In genomic region chr1:87573800-87574215, GRCm38 (mm10) we compare ENCODE assay signal across 10 mouse cellular contexts. TPM values are rescaled to one million over a fixed set of nuclear protein-coding genes. Genes with fewer than 3 reads are reported as not detected.
DNase-seq lines count a peak whose midpoint lies in the region; ATAC-seq lines count a peak whose summit lies in the region.
"Had no signal": no experiment of that assay in that cellular context is flagged by ENCODE, and none has a peak within 500 bp of the region (broad histone marks: within the 10 kb centered on the region; RNA-seq: fewer than 3 reads in every experiment).

Gene Ngef (minus strand): TSS chr1:87573870.

- peak within 1 kb of the TSS; percentile 51 for H3K27ac ChIP-seq in intestine, embryonic 14.5 days (ENCODE audit: low read depth)
- 0 out of 2 replicates have a peak within 1 kb of the TSS, but pooled peaks have one; percentile 50 for H3K27ac ChIP-seq in midbrain, embryonic 15.5 days

- H3K4me2 ChIP-seq in intestine, embryonic 14.5 days (ENCODE audit: low read length): peak within 1 kb of the TSS; percentile 35
- no peak within 1 kb of the TSS for H3K4me2 ChIP-seq in midbrain, embryonic 15.5 days
- H3K4me2 ChIP-seq: limb, embryonic 13.5 days had no signal

- ATAC-seq in intestine, embryonic 14.5 days (replicated peaks; ENCODE audit: low FRiP score, low TSS enrichment, low read depth): peak; percentile 92
- ATAC-seq in midbrain, embryonic 15.5 days (replicated peaks): peak; percentile 41; the same call in 1 of the 2 replicates

- 0 out of 2 replicates have a peak within 1 kb of the TSS, but pooled peaks have one; percentile 8 for H3K9ac ChIP-seq in intestine, embryonic 14.5 days (ENCODE audit: low read length)
- no peak within 1 kb of the TSS for H3K9ac ChIP-seq in midbrain, embryonic 15.5 days
- H3K9ac ChIP-seq: limb, embryonic 13.5 days had no signal

- peaks cover 2% of the 10 kb centered on the region; the same call in 1 of the 2 replicates for H3K4me1 ChIP-seq in intestine, embryonic 14.5 days (replicated peaks; ENCODE audit: control insufficient read depth, insufficient read depth, low read length)
- peaks cover 11% of the 10 kb centered on the region for H3K4me1 ChIP-seq in midbrain, embryonic 15.5 days

- 55% methylated on average over 6 of the region's 6 CpGs for WGBS in intestine, embryonic 14.5 days
- WGBS in midbrain, embryonic 15.5 days: 82% methylated on average over 6 of the region's 6 CpGs

- no peaks in the 10 kb centered on the region for H3K27me3 ChIP-seq in intestine, embryonic 14.5 days (replicated peaks; ENCODE audit: control insufficient read depth, insufficient read depth, low read length)
- H3K27me3 ChIP-seq in midbrain, embryonic 15.5 days (replicated peaks): no peaks in the 10 kb centered on the region
- H3K27me3 ChIP-seq: limb, embryonic 13.5 days had no signal

- no peak for DNase-seq in frontal cortex, adult 2 months (ENCODE audit: extremely low spot score in 1 of 2, low spot score in 1 of 2)
- no peak for DNase-seq in frontal cortex, postnatal 36 days (ENCODE audit: low spot score in 2 of 2)
- DNase-seq in intestine, embryonic 14.5 days (ENCODE audit: low spot score): peak; percentile 64
- DNase-seq in left cerebral cortex, postnatal 14 days (ENCODE audit: low spot score in 2 of 2): no peak
- no peak for DNase-seq in right cerebral cortex, adult 2 months (ENCODE audit: low spot score in 2 of 2)
- no peak for DNase-seq in cerebellum, postnatal 4 days (ENCODE audit: low spot score in 2 of 2)
- DNase-seq in heart, postnatal 25 days (ENCODE audit: low spot score): no peak

- H3K4me3 ChIP-seq in intestine, embryonic 14.5 days (ENCODE audit: low read depth, low read length): peak within 1 kb of the TSS; percentile 8; the same call in 1 of the 2 replicates
- H3K4me3 ChIP-seq in midbrain, embryonic 15.5 days: no peak within 1 kb of the TSS
- H3K4me3 ChIP-seq: limb, embryonic 13.5 days had no signal

- intact Hi-C loops in left cerebral cortex, postnatal 14 days (cut with DNase I): no loop called here
- intact Hi-C loops in heart, postnatal 25 days (cut with DNase I): no loop called here

- H3K9me3 ChIP-seq in intestine, embryonic 14.5 days (ENCODE audit: control insufficient read depth, low read length): no peaks in the 10 kb centered on the region
- H3K9me3 ChIP-seq in midbrain, embryonic 15.5 days: no peaks in the 10 kb centered on the region
- H3K9me3 ChIP-seq: limb, embryonic 13.5 days had no signal

- no peaks in the 10 kb centered on the region for H3K36me3 ChIP-seq in intestine, embryonic 14.5 days (ENCODE audit: control insufficient read depth, insufficient read depth, low read length)
- H3K36me3 ChIP-seq in midbrain, embryonic 15.5 days (replicated peaks): no peaks in the 10 kb centered on the region
- H3K36me3 ChIP-seq: limb, embryonic 13.5 days had no signal

RNA-seq across cellular contexts. Expression of gene Ngef, which starts in this region (rescaled TPM):
- 177 and 210 TPM in 2 replicates for polyA plus RNA-seq in frontal cortex, adult 2 months (2012; rRNA removed)
- polyA plus RNA-seq in intestine, embryonic 14.5 days (2014; fragmentation: Nextera tagmentation; extraction: Ambion mirVana): 10.5 and 11.2 TPM in 2 replicates
- total RNA-seq in left cerebral cortex, postnatal 14 days (2021): 100 to 1,000 TPM; 261 to 278 TPM
- 22.1 and 24.4 TPM in 2 replicates for polyA plus RNA-seq in midbrain, embryonic 15.5 days (2015; fragmentation: Nextera tagmentation; extraction: Ambion mirVana)
- total RNA-seq in heart, postnatal 25 days (2021): under 1 TPM; 0.36 to 0.49 TPM
- total RNA-seq: CH12.LX had no signal

Comparison
In these comparisons a context has a peak if more than half of its experiments do, and no peak if none do; other contexts are left out.
1. RNA of gene Ngef (total RNA-seq): 261 to 278 TPM in left cerebral cortex, postnatal 14 days; 0.36 to 0.49 TPM in heart, postnatal 25 days; every median in the first group is over 100 times any median in the second.